Mouse (Mus musculus) small intestine, adult 2 months (tissue): ENCODE measurements at regions not wholly inside any gene's neighbourhood (a gene's known extent, or its start where the extent isn't known, plus 50 kb on each side); places are given as distances from the start of the nearest gene placed in this dataset.

Source experiments
- H3K27ac ChIP-seq: fragments of 200-500 bp; 2 replicates; pipeline ENCODE4 v1.5.1; 2012; ENCODE audit warnings: low read depth, low read length, control low read depth, inconsistent platforms; ENCODE audit not compliant: insufficient read depth
- H3K27me3 ChIP-seq: fragments of 200-500 bp; 2 replicates; pipeline ENCODE4 v1.6.1; 2012; ENCODE audit warnings: mild to moderate bottlenecking, moderate library complexity, low read length, inconsistent platforms; ENCODE audit not compliant: control insufficient read depth, insufficient read depth
- H3K36me3 ChIP-seq: fragments of 200-500 bp; 2 replicates; pipeline ENCODE4 v1.6.1; 2012; ENCODE audit warnings: mild to moderate bottlenecking, low read length, control low read depth, inconsistent platforms; ENCODE audit not compliant: control insufficient read depth, insufficient read depth
- H3K4me1 ChIP-seq: fragments of 200-500 bp; 2 replicates; pipeline ENCODE4 v1.6.1; 2012; ENCODE audit warnings: low read length, inconsistent platforms, mixed read lengths; ENCODE audit not compliant: control insufficient read depth, insufficient read depth, insufficient read length
- H3K4me3 ChIP-seq: fragments of 200-500 bp; 2 replicates; pipeline ENCODE4 v1.5.1; 2012; ENCODE audit warnings: low read depth, mild to moderate bottlenecking, control low read depth, inconsistent platforms, low read length, moderate library complexity
- CTCF ChIP-seq: fragments of 200-500 bp; IDR thresholded peaks from 2 replicates; pipeline ENCODE4 v1.5.1; 2012; ENCODE audit warnings: low read depth, mild to moderate bottlenecking, control low read depth, inconsistent platforms, low read length, moderate library complexity, mixed read lengths; ENCODE audit not compliant: insufficient replicate concordance, insufficient read length; ENCODE audit errors: extremely low read depth
- POLR2A ChIP-seq: fragments of 200-500 bp; IDR thresholded peaks from 2 replicates; pipeline ENCODE4 v1.6.1; 2012; ENCODE audit warnings: low read depth, mild to moderate bottlenecking, control low read depth, inconsistent platforms, low read length, moderate library complexity
- WGBS: fragments of 180-500 bp; shearing (Covaris S2); methylation state at CpG from one replicate; pipeline ENCODE4 v1.1.7; 2018; 5-methylcytosine and 5-hydroxymethylcytosine counted together

DNA sequence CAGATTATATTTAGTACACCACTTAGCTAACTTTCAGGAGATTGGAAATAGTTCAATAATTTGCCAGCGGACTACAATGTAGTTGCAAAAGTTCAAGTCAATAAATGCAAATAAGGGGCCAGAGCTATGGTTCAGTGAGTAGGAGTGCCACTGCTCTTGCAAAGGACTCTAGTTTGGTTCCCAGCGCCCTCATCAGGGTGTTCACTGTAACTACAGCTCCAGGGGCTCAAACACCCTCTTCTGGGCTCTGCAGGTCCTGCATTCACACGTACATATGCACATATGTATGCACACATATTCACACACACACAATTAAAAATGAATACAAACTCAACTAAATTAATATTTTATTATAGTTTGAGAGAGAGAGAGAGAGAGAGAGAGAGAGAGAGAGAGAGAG, 74.1 kb upstream of the Auts2 start:
- no peak overlapping the region for H3K27ac ChIP-seq
- no peaks in the 10 kb centered on the region for H3K27me3 ChIP-seq
- no peaks in the 10 kb centered on the region for H3K36me3 ChIP-seq
- TF ChIP-seq CTCF = no peak
- WGBS = 65% methylated on average over 3 of the region's 3 CpGs
- H3K4me3 ChIP-seq = no peak overlapping the region
- no peaks in the 10 kb centered on the region for H3K4me1 ChIP-seq

DNA sequence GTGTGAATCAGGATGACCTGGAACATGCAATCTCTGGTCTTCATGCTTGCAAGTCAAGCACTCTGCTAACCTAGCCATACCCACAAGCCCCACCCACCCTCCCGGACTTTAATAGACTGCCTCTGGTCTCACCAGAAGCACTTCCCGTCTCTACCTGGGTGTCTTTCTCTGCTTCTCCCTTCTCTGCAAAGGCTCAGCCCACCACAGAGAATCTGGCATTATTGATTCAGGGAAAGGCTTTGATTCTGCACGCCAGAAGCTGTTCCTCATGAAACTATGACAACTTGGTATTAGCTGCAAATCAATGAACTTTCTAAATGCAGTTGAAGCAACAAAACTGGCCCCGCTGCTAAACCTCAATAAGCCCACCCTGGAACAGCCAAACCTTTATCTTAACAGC, 66.1 kb upstream of the Auts2 start:
- no peak overlapping the region for H3K4me3 ChIP-seq
- H3K4me1 ChIP-seq = no peaks in the 10 kb centered on the region
- WGBS = 40% methylated on average over 4 of the region's 4 CpGs
- no peak overlapping the region for H3K27ac ChIP-seq
- TF ChIP-seq POLR2A = no peak
- no peak for TF ChIP-seq CTCF
- no peaks in the 10 kb centered on the region for H3K27me3 ChIP-seq
- H3K36me3 ChIP-seq = no peaks in the 10 kb centered on the region

DNA sequence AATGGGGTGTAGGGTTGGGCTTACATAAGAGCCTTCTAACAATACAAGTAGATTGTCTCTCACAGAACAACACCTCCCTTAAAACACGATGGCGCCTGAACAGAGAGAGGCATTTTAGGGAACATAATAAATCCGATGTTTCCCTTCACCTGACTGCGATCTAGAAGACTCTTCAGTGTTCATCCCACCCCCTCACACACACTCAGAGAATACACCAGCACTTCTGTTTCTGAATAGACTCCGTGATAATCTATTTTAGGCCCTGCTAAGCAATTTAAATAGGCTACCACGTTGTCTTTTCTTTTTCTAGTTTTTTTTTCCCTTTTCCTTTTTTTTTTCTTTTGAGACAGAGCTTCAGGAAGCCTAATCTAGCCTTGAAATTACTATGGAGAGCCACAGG, 63.1 kb upstream of the Auts2 start:
- Histone ChIP-seq H3K27me3 (no peaks in the 10 kb centered on the region), H3K4me1 (no peaks in the 10 kb centered on the region), H3K27ac (no peak overlapping the region), H3K4me3 (no peak overlapping the region), H3K36me3 (no peaks in the 10 kb centered on the region)
- WGBS = 80% methylated on average over 6 of the region's 6 CpGs
- no peak for TF ChIP-seq POLR2A
- no peak for TF ChIP-seq CTCF

DNA sequence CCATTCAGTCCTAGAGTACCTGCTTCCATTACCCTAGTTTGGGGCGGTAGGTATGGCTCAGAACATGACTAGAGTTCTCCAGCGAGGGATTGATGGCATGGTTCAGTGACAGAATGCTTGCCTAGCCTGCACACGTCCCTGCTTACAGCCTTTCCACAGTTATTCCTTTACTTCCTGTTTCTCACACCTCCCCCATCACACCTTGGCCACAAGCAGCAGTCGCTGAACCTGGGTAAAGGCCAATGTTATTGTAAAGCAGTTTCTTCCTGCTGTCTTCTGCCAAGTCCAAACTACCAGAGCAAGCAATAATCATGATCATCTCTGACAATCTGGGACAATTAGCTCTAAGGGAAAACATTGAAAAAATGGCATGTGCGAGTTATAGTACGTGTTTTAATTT, 51.7 kb upstream of the Auts2 start:
- H3K27me3 ChIP-seq = no peaks in the 10 kb centered on the region
- peaks cover 2% of the 10 kb centered on the region; the same call in 1 of the 2 replicates for H3K4me1 ChIP-seq
- TF ChIP-seq CTCF (no peak), POLR2A (no peak)
- 21% methylated on average over 6 of the region's 6 CpGs for WGBS
- no peaks in the 10 kb centered on the region for H3K36me3 ChIP-seq
- H3K27ac ChIP-seq = no peak overlapping the region
- H3K4me3 ChIP-seq = no peak overlapping the region
